Mouse (Mus musculus) hindbrain, embryonic 15.5 days (tissue): Measurements from ENCODE around the gene Porcn. TPM values are rescaled to one million over a fixed set of nuclear protein-coding genes. Genes with fewer than 3 reads are reported as not detected.

Source experiments
- ATAC-seq: fragments of 200-750 bp; cut with Nextera tagmentation; 2 replicates; pipeline ENCODE4 v1.8.0; 2017; ENCODE audit warnings: low read depth, moderate number of reproducible peaks, moderate TSS enrichment; ENCODE audit not compliant: low FRiP score
- H3K27ac ChIP-seq: fragments of 300-500 bp; sonication (generic); replicated peaks from 2 replicates; pipeline ENCODE4 v1.5.1; 2015; ENCODE audit warnings: mild to moderate bottlenecking, inconsistent platforms
- H3K27me3 ChIP-seq: fragments of 300-500 bp; sonication (generic); 2 replicates; pipeline ENCODE4 v1.6.1; 2015; ENCODE audit warnings: control low read depth, inconsistent platforms
- H3K36me3 ChIP-seq: fragments of 300-500 bp; sonication (generic); 2 replicates; pipeline ENCODE4 v1.6.1; 2015; ENCODE audit warnings: control low read depth, inconsistent platforms
- H3K4me1 ChIP-seq: fragments of 300-500 bp; sonication (generic); replicated peaks from 2 replicates; pipeline ENCODE4 v1.6.1; 2015; ENCODE audit warnings: control low read depth, inconsistent platforms
- H3K4me2 ChIP-seq: fragments of 300-500 bp; sonication (generic); 2 replicates; pipeline ENCODE4 v1.6.1; 2015; ENCODE audit warnings: moderate library complexity, mild to moderate bottlenecking, inconsistent platforms
- H3K4me3 ChIP-seq: fragments of 300-500 bp; sonication (generic); 2 replicates; pipeline ENCODE4 v1.5.1; 2015; ENCODE audit warnings: mild to moderate bottlenecking, inconsistent platforms
- H3K9ac ChIP-seq: fragments of 300-500 bp; sonication (generic); 2 replicates; pipeline ENCODE4 v1.6.1; 2015; ENCODE audit warnings: inconsistent platforms
- H3K9me3 ChIP-seq: fragments of 300-500 bp; sonication (generic); 2 replicates; pipeline ENCODE4 v1.6.1; 2016; ENCODE audit warnings: control low read depth, inconsistent platforms
- WGBS: fragments of 180-500 bp; shearing (Covaris S2); methylation state at CpG from one replicate; pipeline ENCODE4 v1.1.7; 2015; 5-methylcytosine and 5-hydroxymethylcytosine counted together
- polyA plus RNA-seq: library from polyadenylated mRNA; unstranded; fragments of >200 nt; fragmentation: Nextera tagmentation; extraction: Ambion mirVana; gene quantifications from 2 replicates; pipeline ENCODE4 v1.2.1, GENCODE M21; 2015

Gene Porcn
- polyA plus RNA-seq, 1 experiment from 2014 or later: 52.9 TPM

GRCm38 (mm10) chrX:8167716-8168647 lies 38.3 kb downstream of the Porcn start:
- H3K27me3 ChIP-seq: no peaks in the 10 kb centered on the region
- no peak overlapping the region for H3K4me3 ChIP-seq
- no peaks in the 10 kb centered on the region for H3K9me3 ChIP-seq
- peaks cover 9% of the 10 kb centered on the region; the same call in 1 of the 2 replicates for H3K36me3 ChIP-seq
- H3K27ac ChIP-seq: no peak overlapping the region
- H3K4me1 ChIP-seq: no peaks in the 10 kb centered on the region
- no peak for ATAC-seq
- 91% methylated on average over 10 of the region's 10 CpGs for WGBS
- no peak overlapping the region for H3K9ac ChIP-seq
- H3K4me2 ChIP-seq: no peak overlapping the region

GRCm38 (mm10) chrX:8164471-8164870 lies 41.9 kb downstream of the Porcn start:
- no peak for ATAC-seq
- no peaks in the 10 kb centered on the region for H3K36me3 ChIP-seq
- H3K4me1 ChIP-seq: no peaks in the 10 kb centered on the region
- H3K27me3 ChIP-seq: no peaks in the 10 kb centered on the region
- no peak overlapping the region for H3K27ac ChIP-seq
- H3K9me3 ChIP-seq: no peaks in the 10 kb centered on the region
- no peak overlapping the region for H3K4me3 ChIP-seq
- no peak overlapping the region for H3K9ac ChIP-seq
- H3K4me2 ChIP-seq: no peak overlapping the region
- WGBS: 90% methylated on average over 4 of the region's 4 CpGs

- H3K27me3 ChIP-seq: no peaks in the 10 kb centered on the region
- no peak overlapping the region for H3K4me2 ChIP-seq
- no peak overlapping the region for H3K4me3 ChIP-seq
- H3K9me3 ChIP-seq: no peaks in the 10 kb centered on the region
- WGBS: 91% methylated on average over 5 of the region's 5 CpGs
- no peak overlapping the region for H3K27ac ChIP-seq
- H3K4me1 ChIP-seq: no peaks in the 10 kb centered on the region
- ATAC-seq: no peak
- no peaks in the 10 kb centered on the region for H3K36me3 ChIP-seq
- no peak overlapping the region for H3K9ac ChIP-seq
These were observed 43.2 kb downstream of the Porcn start for GRCm38 (mm10) chrX:8163076-8163475.

- Histone ChIP-seq H3K27me3 (no peaks in the 10 kb centered on the region), H3K9ac (peak within 1 kb of the TSS; percentile 78), H3K4me3 (peak within 1 kb of the TSS; percentile 66), H3K36me3 (peaks cover 20% of the 10 kb centered on the region), H3K9me3 (no peaks in the 10 kb centered on the region), H3K27ac (peak within 1 kb of the TSS; percentile 97), H3K4me1 (peaks cover 12% of the 10 kb centered on the region), H3K4me2 (peak within 1 kb of the TSS; percentile 65)
- WGBS: 13% methylated on average over 64 of the region's 65 CpGs
- peak; percentile 94 for ATAC-seq
These were observed 61.0 kb downstream of the Porcn start, which contains the start of gene Rbm3 for GRCm38 (mm10) chrX:8145153-8145991. TSS of gene Rbm3 (minus strand) at chrX:8145880.

Other genes with a start within 250 kb of the Porcn start
- gene Gata1, start 228.5 kb downstream of the Porcn start, polyA plus RNA-seq: 0.22 TPM in 1 of 2 replicates, not detected in the other
- gene Glod5, start 188.0 kb downstream of the Porcn start, polyA plus RNA-seq: 0.25 and 0.79 TPM in 2 replicates
- 40.5 and 40.6 TPM in 2 replicates for gene Suv39h1, start 131.8 kb downstream of the Porcn start, polyA plus RNA-seq
- 0.07 and 0.13 TPM in 2 replicates for gene Was, start 116.0 kb downstream of the Porcn start, polyA plus RNA-seq
- 60.2 and 65.5 TPM in 2 replicates for gene Wdr13, start 73.6 kb downstream of the Porcn start, polyA plus RNA-seq
- 289 and 303 TPM in 2 replicates for gene Rbm3, start 60.6 kb downstream of the Porcn start, polyA plus RNA-seq
- 22.7 and 25.7 TPM in 2 replicates for gene Tbc1d25, start 30.3 kb downstream of the Porcn start, polyA plus RNA-seq
- gene Ebp, start 13.0 kb downstream of the Porcn start, polyA plus RNA-seq: 29.9 and 32.9 TPM in 2 replicates
- gene Ftsj1, start 45.9 kb upstream of the Porcn start, polyA plus RNA-seq: 48.8 and 51.0 TPM in 2 replicates
- 39.5 and 42.0 TPM in 2 replicates for gene Slc38a5, start 64.6 kb upstream of the Porcn start, polyA plus RNA-seq
- not detected in 2 replicates for gene Ssxb10, start 120.9 kb upstream of the Porcn start, polyA plus RNA-seq
- not detected in 2 replicates for gene Ssxb9, start 160.5 kb upstream of the Porcn start, polyA plus RNA-seq
- gene Ssxb1, start 206.8 kb upstream of the Porcn start, polyA plus RNA-seq: not detected in 2 replicates